Mouse (Mus musculus) hindbrain, embryonic 16.5 days (tissue): ENCODE measurements around the gene Smpd2. TPM values are rescaled to one million over a fixed set of nuclear protein-coding genes. Genes with fewer than 3 reads are reported as not detected.

Experiments
- ATAC-seq: fragments of 200-750 bp; cut with Nextera tagmentation; 2 replicates; pipeline ENCODE4 v1.8.0; 2017; ENCODE audit warnings: moderate TSS enrichment, moderate library complexity
- H3K27ac ChIP-seq: fragments of 300-500 bp; sonication (generic); 2 replicates; pipeline ENCODE4 v1.5.1; 2014; ENCODE audit warnings: low read depth, mild to moderate bottlenecking, control low read depth, low read length, moderate library complexity
- H3K27me3 ChIP-seq: fragments of 300-500 bp; sonication (generic); replicated peaks from 2 replicates; pipeline ENCODE4 v1.6.1; 2014; ENCODE audit warnings: low read length; ENCODE audit not compliant: control insufficient read depth, insufficient read depth
- H3K36me3 ChIP-seq: fragments of 300-500 bp; sonication (generic); 2 replicates; pipeline ENCODE4 v1.6.1; 2014; ENCODE audit warnings: mild to moderate bottlenecking, low read length, moderate library complexity, mixed read lengths; ENCODE audit not compliant: control insufficient read depth, insufficient read depth
- H3K4me1 ChIP-seq: fragments of 300-500 bp; sonication (generic); 2 replicates; pipeline ENCODE4 v1.6.1; 2014; ENCODE audit warnings: low read depth, low read length; ENCODE audit not compliant: control insufficient read depth, insufficient read depth
- H3K4me2 ChIP-seq: fragments of 300-500 bp; sonication (generic); 2 replicates; pipeline ENCODE4 v1.6.1; 2014; ENCODE audit warnings: mild to moderate bottlenecking, low read length, control low read depth, moderate library complexity
- H3K4me3 ChIP-seq: fragments of 300-500 bp; sonication (generic); 2 replicates; pipeline ENCODE4 v1.5.1; 2014; ENCODE audit warnings: mild to moderate bottlenecking, low read length, control low read depth, moderate library complexity
- H3K9ac ChIP-seq: fragments of 300-500 bp; sonication (generic); 2 replicates; pipeline ENCODE4 v1.6.1; 2014; ENCODE audit warnings: low read depth, mild to moderate bottlenecking, control low read depth, low read length, moderate library complexity
- H3K9me3 ChIP-seq: fragments of 300-500 bp; sonication (generic); 2 replicates; pipeline ENCODE4 v1.6.1; 2014; ENCODE audit warnings: mild to moderate bottlenecking, low read length, moderate library complexity; ENCODE audit not compliant: control insufficient read depth
- WGBS: fragments of 180-500 bp; shearing (Covaris S2); extraction: QIAGEN DNeasy Blood & Tissue Kit; methylation state at CpG from one replicate; pipeline ENCODE4 v1.1.7; 2014; 5-methylcytosine and 5-hydroxymethylcytosine counted together
- polyA plus RNA-seq: library from polyadenylated mRNA; unstranded; fragments of >200 nt; fragmentation: Nextera tagmentation; extraction: Ambion mirVana; gene quantifications from 2 replicates; pipeline ENCODE4 v1.2.1, GENCODE M21; 2015

Smpd2 gene
- polyA plus RNA-seq, 1 experiment from 2014 or later: 46.5 TPM

DNA sequence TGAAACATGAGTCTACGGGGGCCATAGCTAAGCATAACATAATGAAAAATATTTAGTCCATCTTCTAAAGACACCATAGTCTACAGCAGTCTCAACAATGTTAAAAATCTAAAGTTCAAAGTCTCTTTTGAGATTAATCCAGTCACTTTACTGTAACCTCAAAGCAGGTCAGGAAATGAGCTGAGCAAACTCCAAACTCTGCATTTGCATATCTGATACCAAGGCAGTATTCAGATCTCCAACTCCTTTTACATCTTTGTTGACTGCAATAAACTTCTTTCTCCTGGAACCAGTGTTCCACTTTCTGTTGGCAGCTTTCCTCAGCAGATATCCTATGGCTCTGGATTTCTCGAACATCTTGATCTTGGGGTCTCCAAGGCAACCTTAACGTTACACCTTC, 19.5 kb downstream of the Smpd2 start:
- Histone ChIP-seq H3K4me2 (no peak overlapping the region), H3K4me3 (no peak overlapping the region), H3K27me3 (no peaks in the 10 kb centered on the region), H3K27ac (no peak overlapping the region), H3K4me1 (peaks cover under 1% of the 10 kb centered on the region), H3K36me3 (no peaks in the 10 kb centered on the region), H3K9me3 (no peaks in the 10 kb centered on the region), H3K9ac (no peak overlapping the region)
- 86% methylated on average over 3 of the region's 3 CpGs for WGBS
- ATAC-seq: no peak

DNA sequence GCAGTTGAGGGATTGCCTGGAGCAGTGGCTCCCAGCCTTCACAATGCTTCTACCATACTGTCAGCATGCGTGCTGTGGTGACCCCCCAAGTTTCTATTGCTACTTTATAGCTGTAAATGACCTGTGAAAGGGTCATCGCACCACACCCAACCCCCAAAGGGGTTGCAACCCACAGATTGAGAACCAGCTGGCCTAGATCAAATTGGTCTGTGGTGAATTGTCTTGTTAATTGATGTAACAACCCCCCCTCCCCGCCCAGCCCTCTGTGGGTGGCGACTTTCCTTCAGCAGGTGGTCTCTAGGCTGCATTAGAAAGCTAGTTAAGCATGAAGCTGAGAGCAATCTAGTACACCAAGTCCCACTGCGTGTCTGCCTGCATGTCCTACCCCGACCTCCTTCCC, 22.8 kb downstream of the Smpd2 start:
- Histone ChIP-seq H3K4me2 (no peak overlapping the region), H3K27ac (no peak overlapping the region), H3K36me3 (peaks cover 7% of the 10 kb centered on the region; the same call in 1 of the 2 replicates), H3K4me3 (no peak overlapping the region), H3K9me3 (no peaks in the 10 kb centered on the region), H3K9ac (no peak overlapping the region), H3K4me1 (no peaks in the 10 kb centered on the region), H3K27me3 (no peaks in the 10 kb centered on the region)
- ATAC-seq: no peak
- 27% methylated on average over 6 of the region's 6 CpGs for WGBS

DNA sequence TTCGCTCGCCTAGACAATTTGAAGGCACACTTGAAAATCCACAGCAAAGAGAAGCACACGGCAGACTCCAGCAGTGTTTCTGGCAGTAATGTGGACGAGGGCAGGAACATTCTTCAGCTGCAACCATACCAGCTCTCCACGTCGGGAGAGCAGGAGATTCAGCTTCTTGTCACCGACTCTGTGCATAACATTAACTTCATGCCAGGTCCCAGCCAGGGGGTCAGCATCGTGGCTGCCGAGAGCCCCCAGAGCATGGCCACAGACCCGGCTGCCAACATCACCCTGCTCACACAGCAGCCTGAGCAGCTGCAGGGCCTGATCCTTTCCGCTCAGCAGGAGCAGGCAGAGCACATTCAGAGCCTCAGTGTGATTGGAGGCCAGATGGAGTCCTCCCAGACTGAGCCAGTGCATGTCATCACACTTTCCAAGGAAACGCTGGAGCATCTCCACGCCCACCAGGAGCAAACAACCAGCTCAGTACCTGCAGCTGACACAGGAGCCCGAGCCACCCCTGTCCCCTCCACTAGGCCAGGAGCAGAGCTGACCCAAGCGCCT, 25.7 kb downstream of the Smpd2 start:
- Histone ChIP-seq H3K9me3 (no peaks in the 10 kb centered on the region), H3K4me2 (no peak overlapping the region), H3K36me3 (peaks cover 7% of the 10 kb centered on the region; the same call in 1 of the 2 replicates), H3K27ac (peak overlapping the region; percentile 47), H3K4me3 (no peak overlapping the region), H3K4me1 (no peaks in the 10 kb centered on the region), H3K9ac (no peak overlapping the region), H3K27me3 (no peaks in the 10 kb centered on the region)
- 30% methylated on average over 15 of the region's 15 CpGs for WGBS
- ATAC-seq: peak; percentile 79

DNA sequence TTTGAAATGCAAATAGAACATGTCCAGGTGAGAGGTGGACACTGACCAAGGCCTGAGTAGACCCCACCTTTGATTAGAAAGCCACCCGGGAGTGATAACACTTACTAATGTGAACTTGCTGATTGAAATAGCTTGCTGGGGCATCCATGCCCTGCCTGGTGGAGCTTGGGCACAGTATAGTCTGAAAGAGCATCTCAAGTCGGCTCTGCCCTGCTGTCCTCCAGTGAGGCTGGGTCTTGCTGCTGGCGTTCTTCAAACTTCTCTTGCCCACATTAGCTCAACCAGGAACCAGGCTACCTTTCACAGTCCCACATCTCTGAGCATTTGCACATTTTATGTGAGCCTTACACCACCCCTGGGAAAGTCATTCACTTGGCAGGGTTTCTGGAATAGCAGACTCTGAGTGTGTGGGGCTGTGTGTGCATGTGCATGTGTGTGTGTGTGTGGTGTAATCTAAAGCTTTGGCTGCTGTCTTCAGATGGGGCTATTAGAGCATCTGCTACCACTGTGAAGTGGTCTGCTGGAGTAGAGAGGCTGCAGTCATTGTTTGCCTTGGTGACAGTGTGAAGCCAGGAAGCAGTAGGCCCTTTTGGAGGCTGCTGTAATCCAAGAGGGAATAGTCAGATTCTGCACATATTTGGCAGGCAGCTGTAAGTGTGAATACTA, 29.0 kb downstream of the Smpd2 start:
- Histone ChIP-seq H3K27me3 (no peaks in the 10 kb centered on the region), H3K36me3 (peaks cover 12% of the 10 kb centered on the region), H3K9ac (0 out of 2 replicates have a peak overlapping the region, but pooled peaks have one; percentile 9), H3K9me3 (no peaks in the 10 kb centered on the region), H3K4me1 (no peaks in the 10 kb centered on the region), H3K4me2 (no peak overlapping the region), H3K4me3 (no peak overlapping the region), H3K27ac (no peak overlapping the region)
- 84% methylated on average over 3 of the region's 3 CpGs for WGBS
- ATAC-seq: peak; percentile 32; the same call in 1 of the 2 replicates

DNA sequence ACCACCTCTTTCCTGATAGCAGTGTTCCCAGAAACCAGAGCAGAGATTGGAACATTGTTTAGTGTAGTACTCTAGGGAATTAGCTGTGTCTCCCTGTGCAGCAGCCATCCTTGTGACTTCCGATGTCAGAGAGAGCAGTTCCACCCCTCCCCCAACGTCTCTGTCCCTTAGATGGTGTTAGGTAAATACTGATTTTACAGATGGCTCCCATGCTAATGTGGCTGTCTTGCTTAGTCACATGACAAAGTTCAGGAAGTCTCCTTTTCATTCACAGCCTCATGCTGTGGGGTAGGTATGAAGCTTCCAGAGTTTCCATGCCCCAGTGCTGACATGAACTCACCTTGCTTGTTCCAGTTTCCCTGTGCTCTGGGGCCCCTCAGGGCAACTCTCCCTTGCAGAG, 29.7 kb downstream of the Smpd2 start:
- Histone ChIP-seq H3K4me1 (no peaks in the 10 kb centered on the region), H3K4me3 (no peak overlapping the region), H3K27me3 (no peaks in the 10 kb centered on the region), H3K4me2 (no peak overlapping the region), H3K9me3 (no peaks in the 10 kb centered on the region), H3K27ac (no peak overlapping the region), H3K9ac (no peak overlapping the region), H3K36me3 (peaks cover 17% of the 10 kb centered on the region)
- WGBS: 28% methylated on average over 2 of the region's 2 CpGs
- no peak for ATAC-seq

DNA sequence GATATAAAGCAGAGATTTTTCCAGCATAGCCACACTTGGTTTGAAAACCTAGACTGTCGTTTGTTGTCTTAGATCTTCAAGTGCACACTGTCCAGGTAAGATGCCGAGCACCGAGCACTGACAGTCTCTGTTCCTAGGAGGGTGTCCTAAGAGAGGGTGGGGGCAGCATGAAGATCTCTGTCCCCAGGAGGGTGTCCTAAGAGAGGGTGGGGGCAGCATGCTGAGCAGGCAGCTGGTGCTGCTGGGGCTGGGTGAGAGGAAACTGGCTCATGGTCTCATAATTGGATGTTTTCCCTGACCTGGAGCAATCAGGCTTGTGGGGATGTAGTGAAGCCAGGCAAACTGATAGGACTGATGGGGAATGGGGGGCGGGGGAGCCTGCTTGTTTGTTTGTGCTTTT, 30.2 kb downstream of the Smpd2 start:
- H3K27me3 ChIP-seq: no peaks in the 10 kb centered on the region
- WGBS: 76% methylated on average over 4 of the region's 4 CpGs
- no peak overlapping the region for H3K4me3 ChIP-seq
- H3K4me2 ChIP-seq: no peak overlapping the region
- H3K9me3 ChIP-seq: no peaks in the 10 kb centered on the region
- peaks cover 15% of the 10 kb centered on the region for H3K36me3 ChIP-seq
- no peaks in the 10 kb centered on the region for H3K4me1 ChIP-seq
- H3K27ac ChIP-seq: no peak overlapping the region; the same call in 1 of the 2 replicates
- no peak overlapping the region for H3K9ac ChIP-seq
- ATAC-seq: no peak

DNA sequence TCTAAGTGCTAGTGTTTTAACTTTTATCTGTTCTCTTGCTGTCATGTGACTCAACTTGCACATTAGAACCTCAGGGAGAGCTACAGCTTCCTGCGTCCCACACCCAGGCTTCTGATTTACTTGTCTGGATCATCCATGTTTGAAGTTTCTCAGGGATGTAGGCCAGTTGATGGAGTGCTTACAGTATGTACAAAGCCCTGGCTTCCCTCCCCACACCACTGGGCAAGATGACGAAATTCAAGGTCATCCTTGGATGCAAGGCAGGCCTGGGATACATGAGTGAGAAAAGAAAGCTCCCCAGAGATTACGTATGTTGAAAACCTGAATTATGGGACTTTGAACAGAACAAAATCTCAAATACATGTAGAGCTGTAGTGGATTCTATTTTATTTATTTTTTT, 37.4 kb downstream of the Smpd2 start:
- Histone ChIP-seq H3K9ac (no peak overlapping the region), H3K9me3 (no peaks in the 10 kb centered on the region), H3K27me3 (no peaks in the 10 kb centered on the region), H3K4me1 (peaks cover 23% of the 10 kb centered on the region), H3K27ac (no peak overlapping the region), H3K4me3 (no peak overlapping the region), H3K4me2 (no peak overlapping the region), H3K36me3 (peaks cover 16% of the 10 kb centered on the region)
- no peak for ATAC-seq
- 93% methylated on average over 3 of the region's 3 CpGs for WGBS

DNA sequence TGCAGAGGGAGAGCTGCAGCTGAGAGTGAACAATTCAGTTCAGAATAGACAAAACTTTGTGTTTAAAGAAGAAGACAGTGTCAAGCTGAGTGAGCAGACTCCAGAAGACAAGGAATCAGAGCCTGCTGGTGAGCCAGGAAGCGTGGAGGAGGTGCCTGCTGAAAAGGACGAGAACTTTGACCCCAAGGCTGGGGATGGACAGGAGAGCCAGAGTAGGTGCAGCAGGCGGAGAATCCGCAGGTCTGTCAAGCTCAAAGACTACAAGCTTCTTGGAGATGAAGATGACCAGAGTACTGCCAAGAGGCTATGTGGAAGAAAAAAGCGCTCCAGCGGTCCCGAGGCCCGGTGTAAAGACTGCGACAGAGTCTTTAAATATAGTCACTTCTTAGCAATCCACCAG, 38.5 kb downstream of the Smpd2 start:
- ATAC-seq: no peak
- 93% methylated on average over 9 of the region's 9 CpGs for WGBS
- Histone ChIP-seq H3K27me3 (no peaks in the 10 kb centered on the region), H3K36me3 (peaks cover 16% of the 10 kb centered on the region), H3K4me2 (no peak overlapping the region), H3K9me3 (no peaks in the 10 kb centered on the region), H3K27ac (no peak overlapping the region), H3K9ac (no peak overlapping the region), H3K4me3 (no peak overlapping the region), H3K4me1 (peaks cover 23% of the 10 kb centered on the region)

DNA sequence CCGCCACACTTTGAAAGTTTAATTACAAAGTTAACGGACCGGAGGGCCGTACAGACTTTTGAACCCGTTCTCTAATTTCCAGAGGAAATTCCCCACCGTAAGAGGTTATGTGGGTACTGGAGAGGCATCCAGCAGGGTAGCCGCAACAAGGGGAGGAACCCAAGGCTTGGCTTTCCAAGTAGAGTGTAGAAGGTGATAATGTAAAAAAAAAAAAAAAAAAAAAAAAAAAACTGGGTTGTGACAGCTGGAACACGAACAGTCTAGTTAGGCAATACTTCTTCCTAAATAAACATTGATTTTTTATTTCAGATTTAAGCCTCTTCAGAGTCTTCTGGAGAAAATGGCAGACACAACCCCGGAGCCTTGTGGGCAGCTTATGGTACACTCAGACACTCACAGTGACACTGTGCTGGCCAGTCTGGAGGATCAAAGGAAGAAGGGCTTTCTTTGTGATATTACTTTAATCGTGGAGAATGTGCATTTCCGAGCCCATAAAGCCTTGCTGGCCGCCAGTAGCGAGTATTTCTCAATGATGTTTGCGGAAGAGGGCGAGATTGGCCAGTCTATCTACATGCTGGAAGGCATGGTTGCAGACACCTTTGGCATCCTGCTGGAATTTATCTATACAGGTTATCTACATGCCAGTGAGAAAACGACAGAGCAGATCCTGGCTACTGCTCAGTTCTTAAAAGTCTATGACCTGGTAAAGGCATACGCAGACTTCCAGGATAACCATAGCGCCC, 39.2 kb downstream of the Smpd2 start:
- WGBS: 53% methylated on average over 18 of the region's 18 CpGs
- peak overlapping the region; percentile 60 for H3K27ac ChIP-seq

More for the DNA sequence above, 39.2 kb downstream of the Smpd2 start:
- Histone ChIP-seq H3K9ac (peak overlapping the region; percentile 95), H3K27me3 (no peaks in the 10 kb centered on the region), H3K9me3 (no peaks in the 10 kb centered on the region), H3K4me1 (peaks cover 23% of the 10 kb centered on the region), H3K4me2 (peak overlapping the region; percentile 86), H3K36me3 (peaks cover 9% of the 10 kb centered on the region), H3K4me3 (peak overlapping the region; percentile 96)
- ATAC-seq: peak; percentile 6; the same call in 1 of the 2 replicates
